Mouse (Mus musculus): ENCODE measurements around the gene Mbnl2. TPM values are rescaled to one million over a fixed set of nuclear protein-coding genes. Genes with fewer than 3 reads are reported as not detected.

Gene Mbnl2
- total and polyA plus RNA-seq, 3 experiments: 23.8 to 28.9 (median 23.9) TPM

DNA sequence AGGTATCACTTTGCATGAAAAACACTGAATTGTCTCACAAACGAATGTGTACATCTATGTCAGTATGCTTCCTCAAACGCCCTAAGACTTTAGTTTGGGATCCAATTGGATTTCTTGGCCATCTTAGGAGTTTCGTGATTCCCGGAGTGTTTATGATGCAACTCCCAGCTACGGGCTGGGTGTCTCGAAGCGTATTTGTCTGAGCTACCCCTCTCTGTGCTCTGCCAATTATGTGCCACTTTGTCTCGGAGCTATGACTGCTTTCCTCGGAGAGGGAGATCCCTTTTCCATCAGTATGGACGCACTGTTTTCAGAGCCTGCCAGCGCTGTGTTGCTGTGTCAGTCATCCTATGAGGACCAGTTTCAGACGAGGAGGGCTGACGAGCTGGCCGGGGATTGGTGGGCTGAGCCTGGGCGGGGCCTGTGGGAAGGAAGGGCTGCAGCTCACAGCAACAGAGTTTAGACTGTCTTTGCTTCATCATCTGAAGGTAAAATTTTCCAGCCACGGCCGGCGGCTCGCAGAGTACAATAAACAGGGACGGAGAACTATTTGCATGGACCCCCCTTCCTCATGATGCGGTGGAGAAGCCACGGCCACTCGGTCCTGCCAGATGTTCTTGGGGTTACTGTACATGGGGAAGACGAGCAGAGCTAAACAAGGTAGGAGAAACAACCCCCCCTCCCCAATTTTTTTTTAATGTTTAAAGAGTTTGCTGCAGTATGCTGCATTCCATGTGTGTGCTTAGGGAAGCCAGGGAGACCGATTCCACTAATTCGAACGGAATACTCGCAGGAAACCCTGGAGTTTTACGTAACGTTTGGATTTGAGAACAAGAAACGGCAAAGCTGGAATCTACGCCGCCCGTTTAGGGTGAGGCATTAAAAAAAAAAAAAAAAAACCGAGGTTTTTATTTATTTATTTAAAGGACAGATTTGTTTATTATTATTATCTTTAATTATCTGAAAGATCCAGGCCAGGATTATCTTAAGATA lies at the start of gene Mbnl2 (continued):
- no peak for TF ChIP-seq ZC3H11A (IDR thresholded peaks at IDR 0.05; ENCODE audit: low read depth, low read length)

- Histone ChIP-seq H3K27ac (ENCODE audit: insufficient read depth, low read depth) (no peak overlapping the region), H3K4me3 (replicated peaks in 1 of 3; ENCODE audit: low read depth in 2 of 3, low read length in 2 of 3, poor library complexity in 1 of 3) (no peak overlapping the region), H3K9ac (ENCODE audit: insufficient read depth, low read depth) (no peak overlapping the region), H3K9me3 (replicated peaks; ENCODE audit: low read length) (no peaks in the 10 kb centered on the region), H3K79me2 (replicated peaks; ENCODE audit: control insufficient read depth, extremely low read depth, insufficient read depth, poor library complexity, severe bottlenecking) (no peaks in the 10 kb centered on the region), H3K4me2 (ENCODE audit: insufficient read depth, low read depth, poor library complexity, severe bottlenecking) (no peak overlapping the region), H3K4me1 (ENCODE audit: control insufficient read depth in 1 of 2, insufficient read depth in 2 of 2) (peaks cover 0 to 5% of the 10 kb centered on the region in 2 experiments; a peak in 1 of 4 replicates), H3K27me3 (replicated peaks) (no peaks in the 10 kb centered on the region), H3K36me3 (replicated peaks in 1 of 2; ENCODE audit: control insufficient read depth in 1 of 2, insufficient read depth in 1 of 2, low read length in 1 of 2) (no peaks in the 10 kb centered on the region)
- dilution Hi-C loops (cut with MboI; ENCODE audit: extremely low pct_ligation_motif_present, extremely low pct_unique_long_range_greater_than_20kb, low sequenced_read_pairs): no loop called here
- TF ChIP-seq POLR2AphosphoS2 (IDR thresholded peaks at IDR 0.05; ENCODE audit: low read depth, low read length) (no peak), USF2 (conservative IDR thresholded peaks at IDR 0.05; ENCODE audit: low read depth, low read length) (no peak), TCF12 (IDR thresholded peaks at IDR 0.05; ENCODE audit: low read depth, low read length) (no peak), IRF4 (IDR thresholded peaks at IDR 0.05; ENCODE audit: low read depth, low read length) (no peak), ZMIZ1 (IDR thresholded peaks at IDR 0.05; ENCODE audit: low read depth, low read length) (no peak), JUND (conservative IDR thresholded peaks at IDR 0.05; ENCODE audit: low read depth, low read length) (no peak)
- DNase-seq (ENCODE audit: extremely low read depth): no peak
- in situ Hi-C loops (cut with MboI; ENCODE audit: low pct_ligation_motif_present, low pct_unique_long_range_greater_than_20kb, low sequenced_read_pairs): no loop called here
Measured at GRCm38 (mm10) chr14:120232076-120232496, 43.4 kb upstream of the Mbnl2 start.

- in situ Hi-C loops (cut with MboI; ENCODE audit: low pct_ligation_motif_present, low pct_unique_long_range_greater_than_20kb, low sequenced_read_pairs) (no loop called here), dilution Hi-C loops (cut with MboI; ENCODE audit: extremely low pct_ligation_motif_present, extremely low pct_unique_long_range_greater_than_20kb, low sequenced_read_pairs) (no loop called here)
- TF ChIP-seq SMC3 (IDR thresholded peaks at IDR 0.05; ENCODE audit: low read depth, low read length): no peak
- H3K9ac ChIP-seq (ENCODE audit: insufficient read depth, low read depth): no peak overlapping the region
- H3K79me2 ChIP-seq (replicated peaks; ENCODE audit: control insufficient read depth, extremely low read depth, insufficient read depth, poor library complexity, severe bottlenecking): no peaks in the 10 kb centered on the region
- no peak overlapping the region for H3K4me3 ChIP-seq (replicated peaks in 1 of 3; ENCODE audit: low read depth in 2 of 3, low read length in 2 of 3, poor library complexity in 1 of 3)
- DNase-seq (ENCODE audit: extremely low read depth): no peak
- H3K27me3 ChIP-seq (replicated peaks): no peaks in the 10 kb centered on the region
- H3K36me3 ChIP-seq (replicated peaks in 1 of 2; ENCODE audit: control insufficient read depth in 1 of 2, insufficient read depth in 1 of 2, low read length in 1 of 2): no peaks in the 10 kb centered on the region
- no peaks in the 10 kb centered on the region for H3K9me3 ChIP-seq (replicated peaks; ENCODE audit: low read length)
- no peak overlapping the region for H3K4me2 ChIP-seq (ENCODE audit: insufficient read depth, low read depth, poor library complexity, severe bottlenecking)
- no peak overlapping the region for H3K27ac ChIP-seq (ENCODE audit: insufficient read depth, low read depth)
- peaks cover 0 to 5% of the 10 kb centered on the region in 2 experiments; a peak in 1 of 4 replicates for H3K4me1 ChIP-seq (ENCODE audit: control insufficient read depth in 1 of 2, insufficient read depth in 2 of 2)
Measured at GRCm38 (mm10) chr14:120235610-120236009, 39.9 kb upstream of the Mbnl2 start.

DNA sequence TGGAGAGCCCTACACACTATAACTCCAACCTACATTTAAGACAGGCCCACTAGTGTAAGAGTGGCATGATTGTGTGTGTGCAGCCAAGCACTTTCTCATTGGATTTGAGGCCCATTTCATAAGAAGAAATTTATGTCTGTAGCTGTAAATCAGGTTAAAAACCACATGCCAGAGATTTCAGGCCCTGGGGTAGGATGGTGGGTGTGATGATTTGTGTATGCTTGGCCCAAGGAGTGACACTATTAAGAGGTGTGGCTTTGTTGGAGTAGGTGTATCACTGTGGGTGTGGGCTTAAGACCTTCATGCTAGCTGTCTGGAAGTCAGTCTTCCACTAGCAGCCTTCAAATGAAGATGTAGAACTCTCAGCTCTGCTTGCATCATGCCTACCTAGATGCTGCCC lies 37.0 kb upstream of the Mbnl2 start:
- dilution Hi-C loops (cut with MboI; ENCODE audit: extremely low pct_ligation_motif_present, extremely low pct_unique_long_range_greater_than_20kb, low sequenced_read_pairs): no loop called here
- no peaks in the 10 kb centered on the region for H3K4me1 ChIP-seq (ENCODE audit: control insufficient read depth in 1 of 2, insufficient read depth in 2 of 2)
- in situ Hi-C loops (cut with MboI; ENCODE audit: low pct_ligation_motif_present, low pct_unique_long_range_greater_than_20kb, low sequenced_read_pairs): no loop called here
- TF ChIP-seq ZMIZ1 (IDR thresholded peaks at IDR 0.05; ENCODE audit: low read depth, low read length) (no peak), SMC3 (IDR thresholded peaks at IDR 0.05; ENCODE audit: low read depth, low read length) (no peak), CHD2 (IDR thresholded peaks at IDR 0.05; ENCODE audit: low read length) (no peak), JUN (IDR thresholded peaks at IDR 0.05; ENCODE audit: insufficient read depth, low read depth, low read length) (no peak), RAD21 (IDR thresholded peaks at IDR 0.05; ENCODE audit: low read depth, low read length) (no peak), TBP (conservative IDR thresholded peaks at IDR 0.05; ENCODE audit: low read depth, low read length) (no peak), RCOR1 (conservative IDR thresholded peaks at IDR 0.05; ENCODE audit: low read depth, low read length) (no peak), PAX5 (IDR thresholded peaks at IDR 0.05; ENCODE audit: low read length) (no peak), BHLHE40 (IDR thresholded peaks at IDR 0.05; ENCODE audit: low read depth, low read length) (no peak), CTCF (conservative IDR thresholded peaks at IDR 0.05 in 1 of 2, IDR thresholded peaks at IDR 0.05 in 1 of 2; ENCODE audit: low read depth in 2 of 2, low read length in 2 of 2) (no peak), MYC (IDR thresholded peaks at IDR 0.05; ENCODE audit: low read depth, low read length) (no peak), EP300 (IDR thresholded peaks at IDR 0.05; ENCODE audit: low read length) (no peak), NELFE (IDR thresholded peaks at IDR 0.05; ENCODE audit: low read depth, low read length) (no peak), NRF1 (IDR thresholded peaks at IDR 0.05; ENCODE audit: low read depth, low read length) (no peak), MAZ (IDR thresholded peaks at IDR 0.05; ENCODE audit: low read depth, low read length) (no peak), GABPA (IDR thresholded peaks at IDR 0.05; ENCODE audit: insufficient replicate concordance, low read depth, low read length) (no peak)

More for the DNA sequence above, 37.0 kb upstream of the Mbnl2 start:
- Histone ChIP-seq H3K4me2 (ENCODE audit: insufficient read depth, low read depth, poor library complexity, severe bottlenecking) (no peak overlapping the region), H3K79me2 (replicated peaks; ENCODE audit: control insufficient read depth, extremely low read depth, insufficient read depth, poor library complexity, severe bottlenecking) (no peaks in the 10 kb centered on the region), H3K27me3 (replicated peaks) (no peaks in the 10 kb centered on the region), H3K36me3 (replicated peaks in 1 of 2; ENCODE audit: control insufficient read depth in 1 of 2, insufficient read depth in 1 of 2, low read length in 1 of 2) (no peaks in the 10 kb centered on the region), H3K9me3 (replicated peaks; ENCODE audit: low read length) (no peaks in the 10 kb centered on the region), H3K4me3 (replicated peaks in 1 of 3; ENCODE audit: low read depth in 2 of 3, low read length in 2 of 3, poor library complexity in 1 of 3) (no peak overlapping the region), H3K9ac (ENCODE audit: insufficient read depth, low read depth) (no peak overlapping the region), H3K27ac (ENCODE audit: insufficient read depth, low read depth) (no peak overlapping the region)
- no peak for DNase-seq (ENCODE audit: extremely low read depth)

Data from CH12.LX (cell line).